Mouse (Mus musculus): ENCODE measurements around the gene Ndrg4. TPM values are rescaled to one million over a fixed set of nuclear protein-coding genes. Genes with fewer than 3 reads are reported as not detected.
A peak's percentile ranks its signal among the peaks of the same experiment; 100 is the strongest.

Ndrg4 gene
- polyA plus RNA-seq, 1 experiment = 83.9 TPM

- no peaks in the 10 kb centered on the region for H3K27me3 ChIP-seq (ENCODE audit: control insufficient read depth, insufficient read depth, insufficient read length)
- H3K4me3 ChIP-seq = no peak overlapping the region
- no peak for TF ChIP-seq E2F4 (IDR thresholded peaks at IDR 0.05; ENCODE audit: insufficient read depth)
- no peak for TF ChIP-seq TCF12 (IDR thresholded peaks at IDR 0.05; ENCODE audit: insufficient read depth, poor library complexity, severe bottlenecking)
- TF ChIP-seq MYOD1 (IDR thresholded peaks at IDR 0.05; ENCODE audit: control insufficient read depth in 1 of 3, insufficient read length in 2 of 3, low read depth in 2 of 3) = peak in 1 of 3 experiments; percentile 31
- TF ChIP-seq REST (IDR thresholded peaks at IDR 0.05; ENCODE audit: insufficient read depth, insufficient read length) = no peak
- TF ChIP-seq SRF (IDR thresholded peaks at IDR 0.05; ENCODE audit: control insufficient read depth, insufficient read length, low read depth) = no peak
- TF ChIP-seq MYOG (IDR thresholded peaks at IDR 0.05; ENCODE audit: control insufficient read depth in 1 of 3, insufficient read depth in 1 of 3, insufficient read length in 2 of 3, low read depth in 2 of 3) = peak in 2 of 3 experiments; percentile 11 to 38
- TF ChIP-seq USF1 (IDR thresholded peaks at IDR 0.05; ENCODE audit: low read depth) = no peak
- TF ChIP-seq TCF3 (IDR thresholded peaks at IDR 0.05; ENCODE audit: insufficient read length, low read depth) = no peak
- no peak for TF ChIP-seq CEBPB (IDR thresholded peaks at IDR 0.05; ENCODE audit: insufficient read depth, poor library complexity, severe bottlenecking)
- no peak for TF ChIP-seq POLR2A (IDR thresholded peaks at IDR 0.05; ENCODE audit: insufficient read length, low read depth)
- no peak for TF ChIP-seq MAX (IDR thresholded peaks at IDR 0.05; ENCODE audit: low read depth)
- no peak for TF ChIP-seq POLR2AphosphoS2 (IDR thresholded peaks at IDR 0.05; ENCODE audit: insufficient read length, low read depth)
- peaks cover 9% of the 10 kb centered on the region for H3K36me3 ChIP-seq (ENCODE audit: control insufficient read depth, insufficient read depth)
- H3ac ChIP-seq (ENCODE audit: control insufficient read depth, insufficient read length) = no peak overlapping the region
- H3K4me2 ChIP-seq (ENCODE audit: low read depth) = no peak overlapping the region
- H3K79me2 ChIP-seq (ENCODE audit: control insufficient read depth, insufficient read depth) = no peaks in the 10 kb centered on the region
Measured at GRCm38 (mm10) chr8:95713100-95714010, 36.6 kb downstream of the Ndrg4 start.

GRCm38 (mm10) chr8:95714367-95714766 lies 37.6 kb downstream of the Ndrg4 start:
- peaks cover 16% of the 10 kb centered on the region for H3K36me3 ChIP-seq (ENCODE audit: control insufficient read depth, insufficient read depth)
- no peaks in the 10 kb centered on the region for H3K79me2 ChIP-seq (ENCODE audit: control insufficient read depth, insufficient read depth)
- no peaks in the 10 kb centered on the region for H3K27me3 ChIP-seq (ENCODE audit: control insufficient read depth, insufficient read depth, insufficient read length)
- TF ChIP-seq REST (IDR thresholded peaks at IDR 0.05; ENCODE audit: insufficient read depth, insufficient read length) (no peak), SRF (IDR thresholded peaks at IDR 0.05; ENCODE audit: control insufficient read depth, insufficient read length, low read depth) (no peak), CEBPB (IDR thresholded peaks at IDR 0.05; ENCODE audit: insufficient read depth, poor library complexity, severe bottlenecking) (no peak), E2F4 (IDR thresholded peaks at IDR 0.05; ENCODE audit: insufficient read depth) (no peak), MAX (IDR thresholded peaks at IDR 0.05; ENCODE audit: low read depth) (no peak), POLR2A (IDR thresholded peaks at IDR 0.05; ENCODE audit: insufficient read length, low read depth) (no peak), TCF12 (IDR thresholded peaks at IDR 0.05; ENCODE audit: insufficient read depth, poor library complexity, severe bottlenecking) (no peak), MYOG (IDR thresholded peaks at IDR 0.05; ENCODE audit: control insufficient read depth in 1 of 3, insufficient read depth in 1 of 3, insufficient read length in 2 of 3, low read depth in 2 of 3) (no peak)
- H3ac ChIP-seq (ENCODE audit: control insufficient read depth, insufficient read length) = no peak overlapping the region
- no peak overlapping the region for H3K4me3 ChIP-seq
- no peak overlapping the region for H3K4me2 ChIP-seq (ENCODE audit: low read depth)

GRCm38 (mm10) chr8:95714837-95715413 lies 38.1 kb downstream of the Ndrg4 start:
- no peak overlapping the region for H3ac ChIP-seq (ENCODE audit: control insufficient read depth, insufficient read length)
- no peak for TF ChIP-seq MYOG (IDR thresholded peaks at IDR 0.05; ENCODE audit: control insufficient read depth in 1 of 3, insufficient read depth in 1 of 3, insufficient read length in 2 of 3, low read depth in 2 of 3)
- TF ChIP-seq SRF (IDR thresholded peaks at IDR 0.05; ENCODE audit: control insufficient read depth, insufficient read length, low read depth) = no peak
- TF ChIP-seq POLR2AphosphoS2 (IDR thresholded peaks at IDR 0.05; ENCODE audit: insufficient read length, low read depth) = no peak
- no peak for TF ChIP-seq TCF3 (IDR thresholded peaks at IDR 0.05; ENCODE audit: insufficient read length, low read depth)
- no peak for TF ChIP-seq MYOD1 (IDR thresholded peaks at IDR 0.05; ENCODE audit: control insufficient read depth in 1 of 3, insufficient read length in 2 of 3, low read depth in 2 of 3)
- TF ChIP-seq POLR2A (IDR thresholded peaks at IDR 0.05; ENCODE audit: insufficient read length, low read depth) = no peak
- no peak for TF ChIP-seq CEBPB (IDR thresholded peaks at IDR 0.05; ENCODE audit: insufficient read depth, poor library complexity, severe bottlenecking)
- TF ChIP-seq E2F4 (IDR thresholded peaks at IDR 0.05; ENCODE audit: insufficient read depth) = no peak
- no peak for TF ChIP-seq REST (IDR thresholded peaks at IDR 0.05; ENCODE audit: insufficient read depth, insufficient read length)
- no peak for TF ChIP-seq MAX (IDR thresholded peaks at IDR 0.05; ENCODE audit: low read depth)
- TF ChIP-seq USF1 (IDR thresholded peaks at IDR 0.05; ENCODE audit: low read depth) = no peak
- TF ChIP-seq TCF12 (IDR thresholded peaks at IDR 0.05; ENCODE audit: insufficient read depth, poor library complexity, severe bottlenecking) = no peak
- H3K27me3 ChIP-seq (ENCODE audit: control insufficient read depth, insufficient read depth, insufficient read length) = no peaks in the 10 kb centered on the region
- peaks cover 20% of the 10 kb centered on the region for H3K36me3 ChIP-seq (ENCODE audit: control insufficient read depth, insufficient read depth)
- H3K4me3 ChIP-seq = peak overlapping the region; percentile 39
- no peaks in the 10 kb centered on the region for H3K79me2 ChIP-seq (ENCODE audit: control insufficient read depth, insufficient read depth)
- H3K4me2 ChIP-seq (ENCODE audit: low read depth) = peak overlapping the region; percentile 92

GRCm38 (mm10) chr8:95715676-95716531 lies 39.1 kb downstream of the Ndrg4 start, which contains the start of gene Setd6:
TSS of gene Setd6 (plus strand) at chr8:95715881.
- H3K4me2 ChIP-seq (ENCODE audit: low read depth) = peak within 1 kb of the TSS; percentile 92
- H3ac ChIP-seq (ENCODE audit: control insufficient read depth, insufficient read length) = peak within 1 kb of the TSS; percentile 69
- peaks cover 29% of the 10 kb centered on the region for H3K36me3 ChIP-seq (ENCODE audit: control insufficient read depth, insufficient read depth)
- H3K79me2 ChIP-seq (ENCODE audit: control insufficient read depth, insufficient read depth) = no peaks in the 10 kb centered on the region
- peak within 1 kb of the TSS; percentile 39 for H3K4me3 ChIP-seq
- TF ChIP-seq SRF (IDR thresholded peaks at IDR 0.05; ENCODE audit: control insufficient read depth, insufficient read length, low read depth) (no peak), MYOG (IDR thresholded peaks at IDR 0.05; ENCODE audit: control insufficient read depth in 1 of 3, insufficient read depth in 1 of 3, insufficient read length in 2 of 3, low read depth in 2 of 3) (peak in 1 of 3 experiments; percentile 42), CEBPB (IDR thresholded peaks at IDR 0.05; ENCODE audit: insufficient read depth, poor library complexity, severe bottlenecking) (no peak), POLR2A (IDR thresholded peaks at IDR 0.05; ENCODE audit: insufficient read length, low read depth) (peak; percentile 84), E2F4 (IDR thresholded peaks at IDR 0.05; ENCODE audit: insufficient read depth) (no peak), MAX (IDR thresholded peaks at IDR 0.05; ENCODE audit: low read depth) (no peak), REST (IDR thresholded peaks at IDR 0.05; ENCODE audit: insufficient read depth, insufficient read length) (no peak), MYOD1 (IDR thresholded peaks at IDR 0.05; ENCODE audit: control insufficient read depth in 1 of 3, insufficient read length in 2 of 3, low read depth in 2 of 3) (peak in 1 of 3 experiments; percentile 4), TCF12 (IDR thresholded peaks at IDR 0.05; ENCODE audit: insufficient read depth, poor library complexity, severe bottlenecking) (no peak), TCF3 (IDR thresholded peaks at IDR 0.05; ENCODE audit: insufficient read length, low read depth) (no peak), POLR2AphosphoS2 (IDR thresholded peaks at IDR 0.05; ENCODE audit: insufficient read length, low read depth) (peak; percentile 76), USF1 (IDR thresholded peaks at IDR 0.05; ENCODE audit: low read depth) (no peak)
- H3K27me3 ChIP-seq (ENCODE audit: control insufficient read depth, insufficient read depth, insufficient read length) = no peaks in the 10 kb centered on the region

All from myocyte (in vitro differentiated cells).